Mouse (Mus musculus): ENCODE data around the gene Slc9a4. TPM values are rescaled to one million over a fixed set of nuclear protein-coding genes. Genes with fewer than 3 reads are reported as not detected.

The Slc9a4 gene
- polyA plus RNA-seq (2015; fragmentation: Nextera tagmentation; extraction: Ambion mirVana): not detected in 2 replicates

GRCm38 (mm10) chr1:40579784-40580183, at the start of gene Slc9a4:
TSS of gene Slc9a4 (plus strand) at chr1:40580081.
- Histone ChIP-seq H3K9me3 (replicated peaks; ENCODE audit: control insufficient read depth, low read length, poor library complexity, severe bottlenecking) (no peaks in the 10 kb centered on the region), H3K4me3 (ENCODE audit: low read depth, low read length) (0 out of 2 replicates have a peak within 1 kb of the TSS, but pooled peaks have one; percentile 9), H3K27ac (ENCODE audit: low read length) (no peak within 1 kb of the TSS), H3K9ac (ENCODE audit: low read depth, low read length) (no peak within 1 kb of the TSS), H3K27me3 (ENCODE audit: control insufficient read depth, insufficient read depth, low read depth, low read length) (no peaks in the 10 kb centered on the region), H3K4me1 (ENCODE audit: control insufficient read depth, insufficient read depth, low read length) (peaks cover 2% of the 10 kb centered on the region; the same call in 1 of the 2 replicates), H3K36me3 (ENCODE audit: control insufficient read depth, insufficient read depth, low read length) (no peaks in the 10 kb centered on the region), H3K4me2 (ENCODE audit: low read length) (peak within 1 kb of the TSS; percentile 38; the same call in 1 of the 2 replicates)
- WGBS: 14% methylated on average over 7 of the region's 7 CpGs
- no peak for ATAC-seq

DNA sequence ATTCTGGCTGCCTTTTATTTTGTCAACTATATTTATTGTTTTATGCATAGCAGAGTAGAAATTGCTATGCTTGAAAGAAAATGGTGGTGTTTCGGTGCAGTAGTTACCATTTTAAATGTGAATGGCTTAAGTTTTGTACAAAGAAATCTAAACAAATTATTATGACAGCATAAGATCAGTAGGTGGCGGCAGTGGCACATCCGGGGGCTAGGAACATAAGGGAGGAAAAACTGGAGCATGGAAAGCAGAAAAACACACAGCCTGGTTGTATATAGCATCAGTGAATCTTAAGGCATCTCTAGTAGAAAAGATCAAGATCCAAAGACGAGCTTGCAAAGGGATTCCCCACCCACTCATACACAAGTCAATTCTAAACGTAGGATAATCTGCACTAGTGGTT, 42.3 kb upstream of the Slc9a4 start:
- 80% methylated on average over 5 of the region's 5 CpGs for WGBS
- Histone ChIP-seq H3K4me2 (ENCODE audit: low read length) (no peak overlapping the region), H3K27me3 (ENCODE audit: control insufficient read depth, insufficient read depth, low read depth, low read length) (no peaks in the 10 kb centered on the region), H3K9me3 (replicated peaks; ENCODE audit: control insufficient read depth, low read length, poor library complexity, severe bottlenecking) (no peaks in the 10 kb centered on the region), H3K36me3 (ENCODE audit: control insufficient read depth, insufficient read depth, low read length) (no peaks in the 10 kb centered on the region), H3K4me1 (ENCODE audit: control insufficient read depth, insufficient read depth, low read length) (no peaks in the 10 kb centered on the region), H3K4me3 (ENCODE audit: low read depth, low read length) (no peak overlapping the region), H3K9ac (ENCODE audit: low read depth, low read length) (no peak overlapping the region), H3K27ac (ENCODE audit: low read length) (no peak overlapping the region)
- ATAC-seq: no peak

DNA sequence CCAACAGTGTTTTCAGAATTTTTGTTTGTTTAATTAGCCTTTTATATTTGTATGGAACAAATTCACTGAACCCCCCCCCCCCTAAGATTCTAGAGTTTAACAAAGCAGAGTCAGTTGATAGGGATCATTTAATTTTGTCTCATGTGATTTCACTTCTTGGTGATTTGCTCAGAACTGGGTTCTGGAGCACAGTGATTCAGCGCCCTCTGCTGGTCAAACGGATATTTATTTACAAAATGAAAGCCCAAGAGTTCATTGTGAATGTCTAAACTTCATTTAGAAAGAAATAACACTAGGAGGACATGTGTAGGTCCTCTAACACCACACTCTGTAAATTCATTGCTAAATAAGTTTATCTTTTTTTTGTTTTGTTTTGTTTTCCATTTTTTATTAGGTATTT, 35.2 kb upstream of the Slc9a4 start:
- ATAC-seq: peak; percentile 57; the same call in 1 of the 2 replicates
- Histone ChIP-seq H3K9ac (ENCODE audit: low read depth, low read length) (no peak overlapping the region), H3K4me2 (ENCODE audit: low read length) (no peak overlapping the region), H3K27me3 (ENCODE audit: control insufficient read depth, insufficient read depth, low read depth, low read length) (no peaks in the 10 kb centered on the region), H3K4me1 (ENCODE audit: control insufficient read depth, insufficient read depth, low read length) (peaks cover 4% of the 10 kb centered on the region), H3K36me3 (ENCODE audit: control insufficient read depth, insufficient read depth, low read length) (no peaks in the 10 kb centered on the region), H3K4me3 (ENCODE audit: low read depth, low read length) (no peak overlapping the region), H3K27ac (ENCODE audit: low read length) (no peak overlapping the region), H3K9me3 (replicated peaks; ENCODE audit: control insufficient read depth, low read length, poor library complexity, severe bottlenecking) (no peaks in the 10 kb centered on the region)
- 0% methylated on average over 2 of the region's 2 CpGs for WGBS

DNA sequence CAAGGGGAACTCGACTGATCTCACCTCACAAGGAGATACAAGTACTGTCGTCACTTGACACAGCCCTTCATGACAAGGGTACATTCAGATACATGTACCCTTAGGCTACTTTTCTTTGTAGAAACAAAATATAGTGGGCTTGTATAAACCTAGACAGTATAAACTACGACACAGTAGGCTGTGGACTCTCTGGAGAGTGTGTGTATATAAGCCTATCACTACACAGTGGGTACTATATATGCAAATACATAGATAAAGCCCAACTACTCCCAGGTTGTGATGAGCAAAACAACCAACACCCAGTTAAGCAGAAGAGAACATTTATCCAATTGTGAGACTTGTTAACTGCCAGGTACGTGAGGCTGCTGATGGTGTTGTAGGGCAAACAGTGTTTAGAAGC, 33.2 kb upstream of the Slc9a4 start:
- H3K27ac ChIP-seq (ENCODE audit: low read length): no peak overlapping the region
- 0 out of 2 replicates have a peak, but pooled peaks have one; percentile 59 for ATAC-seq
- H3K4me3 ChIP-seq (ENCODE audit: low read depth, low read length): no peak overlapping the region
- no peaks in the 10 kb centered on the region for H3K9me3 ChIP-seq (replicated peaks; ENCODE audit: control insufficient read depth, low read length, poor library complexity, severe bottlenecking)
- no peaks in the 10 kb centered on the region for H3K36me3 ChIP-seq (ENCODE audit: control insufficient read depth, insufficient read depth, low read length)
- peaks cover 4% of the 10 kb centered on the region for H3K4me1 ChIP-seq (ENCODE audit: control insufficient read depth, insufficient read depth, low read length)
- H3K4me2 ChIP-seq (ENCODE audit: low read length): no peak overlapping the region
- H3K9ac ChIP-seq (ENCODE audit: low read depth, low read length): no peak overlapping the region
- H3K27me3 ChIP-seq (ENCODE audit: control insufficient read depth, insufficient read depth, low read depth, low read length): no peaks in the 10 kb centered on the region
- WGBS: 75% methylated on average over 4 of the region's 4 CpGs

DNA sequence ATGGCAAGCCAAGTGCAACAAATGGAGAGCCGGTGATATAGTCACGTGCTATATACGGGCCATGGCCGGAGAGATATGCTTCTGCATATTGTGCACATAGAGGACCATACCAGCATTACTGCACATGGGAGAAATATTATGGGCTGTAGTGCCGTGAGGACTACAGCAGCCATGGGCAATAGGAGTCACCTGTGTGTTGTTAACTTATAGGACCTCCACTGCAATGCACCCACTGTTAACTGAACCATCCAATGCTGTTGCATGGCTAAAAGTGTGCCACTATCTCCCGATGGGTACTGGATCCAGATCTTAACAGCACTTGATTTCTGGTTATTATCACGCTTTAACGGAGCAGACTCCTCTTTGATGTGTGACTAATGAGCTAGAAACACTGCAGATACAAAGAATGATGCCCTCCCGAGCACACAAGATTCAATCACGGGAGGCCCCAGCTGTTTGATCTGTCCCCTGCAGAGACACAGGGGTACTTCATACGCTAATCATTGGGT, 32.8 kb upstream of the Slc9a4 start:
- H3K4me3 ChIP-seq (ENCODE audit: low read depth, low read length): no peak overlapping the region
- H3K4me1 ChIP-seq (ENCODE audit: control insufficient read depth, insufficient read depth, low read length): peaks cover 4% of the 10 kb centered on the region
- no peak overlapping the region for H3K27ac ChIP-seq (ENCODE audit: low read length)
- H3K27me3 ChIP-seq (ENCODE audit: control insufficient read depth, insufficient read depth, low read depth, low read length): no peaks in the 10 kb centered on the region
- peak overlapping the region; percentile 16; the same call in 1 of the 2 replicates for H3K4me2 ChIP-seq (ENCODE audit: low read length)
- no peaks in the 10 kb centered on the region for H3K9me3 ChIP-seq (replicated peaks; ENCODE audit: control insufficient read depth, low read length, poor library complexity, severe bottlenecking)
- ATAC-seq: peak; percentile 75
- no peak overlapping the region for H3K9ac ChIP-seq (ENCODE audit: low read depth, low read length)
- WGBS: 52% methylated on average over 11 of the region's 11 CpGs
- no peaks in the 10 kb centered on the region for H3K36me3 ChIP-seq (ENCODE audit: control insufficient read depth, insufficient read depth, low read length)

DNA sequence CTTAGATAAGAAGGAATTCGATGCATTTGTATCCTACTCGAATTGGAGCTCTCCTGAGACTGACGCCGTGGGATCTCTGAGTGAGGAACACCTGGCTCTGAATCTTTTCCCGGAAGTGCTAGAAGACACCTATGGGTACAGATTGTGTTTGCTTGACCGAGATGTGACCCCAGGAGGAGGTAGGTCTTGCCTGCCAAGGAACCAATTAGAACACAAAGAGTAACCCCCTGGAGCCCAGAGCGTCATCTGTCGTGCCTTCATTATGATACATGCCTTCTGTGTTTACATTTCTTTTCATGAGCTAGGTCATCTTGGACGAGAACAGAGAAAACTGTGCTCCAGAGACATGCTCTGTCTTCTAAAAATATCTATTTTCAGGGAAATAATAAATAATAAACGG, 32.1 kb upstream of the Slc9a4 start:
- no peak overlapping the region for H3K4me3 ChIP-seq (ENCODE audit: low read depth, low read length)
- peaks cover 4% of the 10 kb centered on the region for H3K4me1 ChIP-seq (ENCODE audit: control insufficient read depth, insufficient read depth, low read length)
- no peak overlapping the region for H3K27ac ChIP-seq (ENCODE audit: low read length)
- no peak overlapping the region for H3K9ac ChIP-seq (ENCODE audit: low read depth, low read length)
- H3K9me3 ChIP-seq (replicated peaks; ENCODE audit: control insufficient read depth, low read length, poor library complexity, severe bottlenecking): no peaks in the 10 kb centered on the region
- WGBS: 49% methylated on average over 10 of the region's 10 CpGs
- no peak for ATAC-seq
- no peaks in the 10 kb centered on the region for H3K36me3 ChIP-seq (ENCODE audit: control insufficient read depth, insufficient read depth, low read length)
- no peaks in the 10 kb centered on the region for H3K27me3 ChIP-seq (ENCODE audit: control insufficient read depth, insufficient read depth, low read depth, low read length)
- H3K4me2 ChIP-seq (ENCODE audit: low read length): peak overlapping the region; percentile 21; the same call in 1 of the 2 replicates

DNA sequence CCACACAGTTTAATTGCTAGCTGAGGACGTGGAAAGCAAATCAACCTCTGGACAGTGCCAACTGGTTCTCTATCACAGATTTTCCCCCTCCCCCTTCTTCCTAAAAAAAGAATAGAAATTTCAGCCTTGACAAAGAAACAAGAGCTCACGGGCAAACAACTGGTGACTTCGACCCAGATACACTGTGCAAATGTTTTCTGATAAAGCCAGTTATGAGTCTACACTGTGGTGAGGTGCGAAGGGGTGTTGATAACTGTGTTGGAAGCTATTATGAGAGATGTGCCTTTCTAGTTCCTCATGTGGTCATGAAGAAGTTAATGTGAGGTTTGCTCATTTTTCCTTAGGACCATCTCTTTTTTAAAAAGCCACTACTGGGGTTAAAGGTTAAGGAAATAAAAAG, 10.5 kb upstream of the Slc9a4 start:
- 86% methylated on average over 4 of the region's 4 CpGs for WGBS
- no peaks in the 10 kb centered on the region for H3K4me1 ChIP-seq (ENCODE audit: control insufficient read depth, insufficient read depth, low read length)

GRCm38 (mm10) chr1:40580269-40580668, 388 bp downstream of the Slc9a4 start:
- Histone ChIP-seq H3K4me2 (ENCODE audit: low read length) (peak overlapping the region; percentile 38; the same call in 1 of the 2 replicates), H3K9me3 (replicated peaks; ENCODE audit: control insufficient read depth, low read length, poor library complexity, severe bottlenecking) (no peaks in the 10 kb centered on the region), H3K4me3 (ENCODE audit: low read depth, low read length) (no peak overlapping the region), H3K4me1 (ENCODE audit: control insufficient read depth, insufficient read depth, low read length) (peaks cover 2% of the 10 kb centered on the region; the same call in 1 of the 2 replicates), H3K27ac (ENCODE audit: low read length) (no peak overlapping the region), H3K27me3 (ENCODE audit: control insufficient read depth, insufficient read depth, low read depth, low read length) (no peaks in the 10 kb centered on the region), H3K9ac (ENCODE audit: low read depth, low read length) (no peak overlapping the region), H3K36me3 (ENCODE audit: control insufficient read depth, insufficient read depth, low read length) (no peaks in the 10 kb centered on the region)
- WGBS: 72% methylated on average over 14 of the region's 14 CpGs
- no peak for ATAC-seq

More for the DNA sequence above, 10.5 kb upstream of the Slc9a4 start:
- H3K9me3 ChIP-seq (replicated peaks; ENCODE audit: control insufficient read depth, low read length, poor library complexity, severe bottlenecking): no peaks in the 10 kb centered on the region
- H3K4me2 ChIP-seq (ENCODE audit: low read length): no peak overlapping the region
- no peak for ATAC-seq
- no peak overlapping the region for H3K4me3 ChIP-seq (ENCODE audit: low read depth, low read length)
- H3K27me3 ChIP-seq (ENCODE audit: control insufficient read depth, insufficient read depth, low read depth, low read length): no peaks in the 10 kb centered on the region
- no peak overlapping the region for H3K27ac ChIP-seq (ENCODE audit: low read length)
- no peaks in the 10 kb centered on the region for H3K36me3 ChIP-seq (ENCODE audit: control insufficient read depth, insufficient read depth, low read length)
- H3K9ac ChIP-seq (ENCODE audit: low read depth, low read length): no peak overlapping the region

DNA sequence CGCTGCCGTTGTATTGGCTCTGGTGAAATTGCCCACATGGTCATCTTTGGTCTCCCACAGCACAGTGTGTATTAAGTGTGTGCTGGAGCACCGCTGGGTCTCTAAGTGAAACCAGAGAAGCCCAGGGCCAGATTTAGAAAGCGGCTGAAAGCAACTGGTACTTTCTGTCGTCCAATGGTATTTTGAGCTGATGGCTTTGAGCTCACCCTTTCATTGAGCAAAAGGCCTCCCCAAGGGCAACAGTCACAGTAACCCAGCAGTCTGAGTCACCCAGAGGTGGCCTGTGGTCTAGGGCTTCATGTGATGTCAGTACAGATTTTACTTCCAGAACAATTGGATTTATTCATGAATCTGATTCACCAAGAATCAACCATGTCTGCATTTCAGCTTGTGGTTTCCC, 6.9 kb downstream of the Slc9a4 start:
- Histone ChIP-seq H3K27me3 (ENCODE audit: control insufficient read depth, insufficient read depth, low read depth, low read length) (no peaks in the 10 kb centered on the region), H3K36me3 (ENCODE audit: control insufficient read depth, insufficient read depth, low read length) (no peaks in the 10 kb centered on the region), H3K4me3 (ENCODE audit: low read depth, low read length) (no peak overlapping the region), H3K9ac (ENCODE audit: low read depth, low read length) (no peak overlapping the region), H3K4me2 (ENCODE audit: low read length) (no peak overlapping the region), H3K4me1 (ENCODE audit: control insufficient read depth, insufficient read depth, low read length) (no peaks in the 10 kb centered on the region), H3K27ac (ENCODE audit: low read length) (no peak overlapping the region), H3K9me3 (replicated peaks; ENCODE audit: control insufficient read depth, low read length, poor library complexity, severe bottlenecking) (no peaks in the 10 kb centered on the region)
- no peak for ATAC-seq
- 88% methylated on average over 5 of the region's 5 CpGs for WGBS

All from midbrain, embryonic 16.5 days (tissue).